Mouse (Mus musculus): ENCODE results near the gene Gm8265.
"Not testable (repeated sequence)": the region's sequence is repeated elsewhere in the genome, so short reads cannot be mapped to it uniquely, and the experiment has no call there.

The Gm8265 gene

DNA sequence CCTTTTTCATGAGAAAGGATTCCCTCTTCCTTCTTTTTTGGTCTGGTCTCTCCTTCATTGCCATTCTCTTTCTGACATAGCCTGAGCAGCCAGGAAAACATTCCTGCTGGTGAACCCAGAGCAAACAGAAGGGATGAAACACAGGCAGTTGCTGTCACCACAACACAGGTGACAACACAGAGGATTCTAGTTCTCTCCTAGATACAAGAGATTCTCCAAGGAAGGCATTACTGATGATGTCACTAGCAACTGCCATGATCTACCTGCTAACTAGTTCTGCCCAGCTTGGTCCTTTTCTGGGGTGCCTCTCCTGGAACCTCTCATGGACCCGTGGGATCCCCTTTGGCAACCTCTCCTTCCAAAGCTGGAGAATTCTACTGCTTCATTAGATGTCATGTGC is at the start of gene Gm8265:
TSS of gene Gm8265 (minus strand) at position 101 of the 400 bp plus-strand sequence.
- not testable (repeated sequence) for DNase-seq
